Mouse (Mus musculus) limb, embryonic 14.5 days (tissue): Measurements from ENCODE around the gene Ift46. TPM values are rescaled to one million over a fixed set of nuclear protein-coding genes. Genes with fewer than 3 reads are reported as not detected.
A peak's percentile ranks its signal among the peaks of the same experiment; 100 is the strongest.

Source experiments
- ATAC-seq: fragments of 200-750 bp; cut with Nextera tagmentation; 2 replicates; pipeline ENCODE4 v1.8.0; 2017; ENCODE audit warnings: low read depth, moderate number of reproducible peaks, moderate TSS enrichment; ENCODE audit not compliant: low FRiP score
- DNase-seq: peaks from one replicate; pipeline ENCODE4 v3.0.0-alpha.2; 2015; ENCODE audit warnings: low spot score
- H3K27ac ChIP-seq: fragments of 300-500 bp; sonication (generic); replicated peaks from 2 replicates; pipeline ENCODE4 v1.5.1; 2014; ENCODE audit warnings: low read depth, mild to moderate bottlenecking, low read length, moderate library complexity, mixed read lengths
- H3K27me3 ChIP-seq: fragments of 300-500 bp; sonication (generic); 2 replicates; pipeline ENCODE4 v1.6.1; 2014; ENCODE audit warnings: low read length, mixed read lengths; ENCODE audit not compliant: control insufficient read depth, insufficient read depth
- H3K36me3 ChIP-seq: fragments of 300-500 bp; sonication (generic); 2 replicates; pipeline ENCODE4 v1.6.1; 2014; ENCODE audit warnings: mild to moderate bottlenecking, low read length, moderate library complexity, mixed read lengths; ENCODE audit not compliant: control insufficient read depth, insufficient read depth
- H3K4me1 ChIP-seq: fragments of 300-500 bp; sonication (generic); 2 replicates; pipeline ENCODE4 v1.6.1; 2014; ENCODE audit warnings: antibody characterized with exemption, low read length, mixed read lengths; ENCODE audit not compliant: control insufficient read depth, insufficient read depth
- H3K4me2 ChIP-seq: fragments of 300-500 bp; sonication (generic); replicated peaks from 2 replicates; pipeline ENCODE4 v1.6.1; 2014; ENCODE audit warnings: low read depth, mild to moderate bottlenecking, low read length, moderate library complexity; ENCODE audit not compliant: severe bottlenecking
- H3K4me3 ChIP-seq: fragments of 300-500 bp; sonication (generic); replicated peaks from 2 replicates; pipeline ENCODE4 v1.5.1; 2014; ENCODE audit warnings: low read length
- H3K9ac ChIP-seq: fragments of 300-500 bp; sonication (generic); 2 replicates; pipeline ENCODE4 v1.6.1; 2014; ENCODE audit warnings: mild to moderate bottlenecking, low read depth, low read length, moderate library complexity; ENCODE audit not compliant: severe bottlenecking
- H3K9me3 ChIP-seq: fragments of 300-500 bp; sonication (generic); 2 replicates; pipeline ENCODE4 v1.6.1; 2016; ENCODE audit warnings: low read length; ENCODE audit not compliant: control insufficient read depth
- POLR2A ChIP-seq: fragments of 200-500 bp; IDR thresholded peaks from 2 replicates; pipeline ENCODE4 v1.8.0; 2012; ENCODE audit warnings: inconsistent platforms, mild to moderate bottlenecking, moderate library complexity, borderline replicate concordance; ENCODE audit not compliant: insufficient read depth, insufficient read length; ENCODE audit errors: extremely low read depth
- WGBS: fragments of 180-500 bp; shearing (Covaris S2); extraction: QIAGEN DNeasy Blood & Tissue Kit; methylation state at CpG from one replicate; pipeline ENCODE4 v1.1.7; 2014; 5-methylcytosine and 5-hydroxymethylcytosine counted together
- polyA plus RNA-seq, 2 experiments: library from polyadenylated mRNA; depleted of rRNA in 1 of 2; stranded (reverse) in 1 of 2; unstranded in 1 of 2; fragments of >200 nt; fragmentation: Nextera tagmentation in 1 of 2; extraction: Ambion mirVana in 1 of 2; gene quantifications; 2 replicates each; pipeline versions ENCODE4 v1.2.1 to v1.2.3; 2012 to 2014

Gene Ift46
- polyA plus RNA-seq, 2 experiments = 109 to 123 TPM

DNA sequence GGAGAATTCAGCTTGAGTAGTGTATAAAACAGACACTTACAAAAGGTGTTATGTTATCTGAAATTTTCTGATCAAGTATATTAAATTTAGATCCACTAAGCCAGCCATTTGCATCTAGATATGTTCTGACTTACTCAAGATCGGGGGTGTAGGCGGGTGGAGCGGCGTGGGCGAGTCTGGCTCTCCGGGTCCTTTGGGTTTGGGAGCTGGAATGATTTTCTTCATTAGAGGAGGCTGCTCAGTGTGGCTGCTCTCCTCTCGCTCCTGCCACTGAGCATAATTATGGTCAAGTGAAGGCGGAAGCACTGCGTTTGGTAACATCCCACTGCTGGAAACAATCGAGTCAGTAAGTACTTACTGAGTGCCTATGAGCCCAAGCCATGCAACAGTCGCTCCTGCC, 61.2 kb downstream of the Ift46 start:
- TF ChIP-seq POLR2A = no peak
- no peak overlapping the region for H3K9ac ChIP-seq
- ATAC-seq (no peak), DNase-seq (no peak)
- no peak overlapping the region for H3K27ac ChIP-seq
- no peaks in the 10 kb centered on the region for H3K4me1 ChIP-seq
- H3K4me3 ChIP-seq = no peak overlapping the region
- H3K27me3 ChIP-seq = no peaks in the 10 kb centered on the region
- H3K36me3 ChIP-seq = peaks cover 98% of the 10 kb centered on the region
- no peak overlapping the region for H3K4me2 ChIP-seq
- WGBS = 95% methylated on average over 11 of the region's 11 CpGs
- H3K9me3 ChIP-seq = no peaks in the 10 kb centered on the region

GRCm38 (mm10) chr9:44830506-44830905, 62.8 kb downstream of the Ift46 start:
- H3K9me3 ChIP-seq = no peaks in the 10 kb centered on the region
- no peak overlapping the region for H3K4me2 ChIP-seq
- no peaks in the 10 kb centered on the region for H3K4me1 ChIP-seq
- WGBS = 81% methylated on average over 2 of the region's 2 CpGs
- no peak for TF ChIP-seq POLR2A
- no peak overlapping the region for H3K4me3 ChIP-seq
- ATAC-seq (no peak), DNase-seq (no peak)
- no peak overlapping the region for H3K27ac ChIP-seq
- peaks cover 98% of the 10 kb centered on the region for H3K36me3 ChIP-seq
- no peaks in the 10 kb centered on the region for H3K27me3 ChIP-seq
- no peak overlapping the region for H3K9ac ChIP-seq

DNA sequence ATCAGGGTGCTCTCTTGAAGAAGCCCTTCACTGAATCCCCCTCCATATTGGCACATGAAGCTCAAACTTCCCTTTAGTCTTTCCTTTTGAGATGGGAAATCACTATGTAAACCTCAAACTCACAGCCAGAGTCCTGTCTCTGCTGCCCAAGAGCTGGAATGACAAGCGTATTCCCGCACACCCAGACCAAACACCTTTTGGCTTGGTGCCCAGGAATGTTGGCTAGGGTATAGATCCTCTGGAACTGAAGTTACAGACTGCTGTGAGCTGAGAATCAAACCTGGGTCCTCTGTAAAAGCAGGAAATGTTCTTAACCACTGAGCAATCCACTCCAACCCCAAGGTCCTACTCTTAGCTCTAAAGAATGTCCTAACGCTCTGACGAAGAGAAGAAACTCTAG, 64.6 kb downstream of the Ift46 start:
- TF ChIP-seq POLR2A = no peak
- H3K27me3 ChIP-seq = no peaks in the 10 kb centered on the region
- no peaks in the 10 kb centered on the region for H3K4me1 ChIP-seq
- H3K4me2 ChIP-seq = no peak overlapping the region
- ATAC-seq (no peak), DNase-seq (no peak)
- no peak overlapping the region for H3K9ac ChIP-seq
- H3K36me3 ChIP-seq = peaks cover 95% of the 10 kb centered on the region
- 78% methylated on average over 4 of the region's 4 CpGs for WGBS
- no peak overlapping the region for H3K4me3 ChIP-seq
- H3K27ac ChIP-seq = no peak overlapping the region
- no peaks in the 10 kb centered on the region for H3K9me3 ChIP-seq

DNA sequence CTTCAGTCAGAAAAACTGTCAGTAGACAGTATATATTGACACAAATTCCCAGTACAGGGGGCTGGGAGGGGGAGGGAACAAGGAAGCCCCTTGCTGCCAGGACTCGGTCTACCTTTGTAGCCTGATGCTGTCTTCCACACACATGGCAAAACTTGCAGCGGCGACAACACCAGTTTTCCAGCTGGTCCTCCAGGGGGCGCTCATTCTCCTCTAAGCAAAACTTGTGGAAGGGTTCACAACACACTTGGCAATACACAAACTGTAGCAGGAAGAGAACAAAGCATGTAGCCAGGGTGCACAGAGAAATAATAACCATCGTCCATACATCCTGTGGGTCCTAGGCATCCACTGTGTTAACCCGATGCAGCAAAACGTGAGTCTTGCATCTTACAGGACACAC, 68.7 kb downstream of the Ift46 start:
- no peaks in the 10 kb centered on the region for H3K4me1 ChIP-seq
- 55% methylated on average over 7 of the region's 7 CpGs for WGBS
- no peaks in the 10 kb centered on the region for H3K27me3 ChIP-seq
- no peaks in the 10 kb centered on the region for H3K9me3 ChIP-seq
- DNase-seq = peak; percentile 68
- no peak for TF ChIP-seq POLR2A
- H3K9ac ChIP-seq = no peak overlapping the region
- H3K36me3 ChIP-seq = peaks cover 88% of the 10 kb centered on the region
- H3K4me3 ChIP-seq = no peak overlapping the region
- H3K27ac ChIP-seq = no peak overlapping the region
- H3K4me2 ChIP-seq = no peak overlapping the region
- peak; percentile 23; the same call in 1 of the 2 replicates for ATAC-seq

GRCm38 (mm10) chr9:44841241-44841640, 73.5 kb downstream of the Ift46 start:
- no peak for DNase-seq
- 83% methylated on average over 10 of the region's 10 CpGs for WGBS
- H3K4me2 ChIP-seq = no peak overlapping the region

More at GRCm38 (mm10) chr9:44841241-44841640, 73.5 kb downstream of the Ift46 start:
- no peak for ATAC-seq
- Histone ChIP-seq H3K4me1 (no peaks in the 10 kb centered on the region), H3K4me3 (no peak overlapping the region), H3K9me3 (no peaks in the 10 kb centered on the region), H3K27me3 (no peaks in the 10 kb centered on the region), H3K27ac (no peak overlapping the region), H3K36me3 (peaks cover 89% of the 10 kb centered on the region), H3K9ac (no peak overlapping the region)
- no peak for TF ChIP-seq POLR2A

Other genes with a start within 250 kb of the Ift46 start
- 0.10 and 0.13 TPM in 2 replicates for gene Cxcr5, start 206.0 kb upstream of the Ift46 start, polyA plus RNA-seq (2012; rRNA removed)
- 0.30 TPM in 1 of 2 replicates, not detected in the other for gene Cxcr5, start 206.0 kb upstream of the Ift46 start, polyA plus RNA-seq (2014; fragmentation: Nextera tagmentation; extraction: Ambion mirVana)
- 41.7 and 42.0 TPM in 2 replicates for gene Ddx6, start 163.0 kb upstream of the Ift46 start, polyA plus RNA-seq (2012; rRNA removed)
- 18.5 and 20.4 TPM in 2 replicates for gene Ddx6, start 163.0 kb upstream of the Ift46 start, polyA plus RNA-seq (2014; fragmentation: Nextera tagmentation; extraction: Ambion mirVana)
- not detected in 2 replicates for gene Treh, start 94.7 kb upstream of the Ift46 start, polyA plus RNA-seq (2012; rRNA removed)
- gene Treh, start 94.7 kb upstream of the Ift46 start, polyA plus RNA-seq (2014; fragmentation: Nextera tagmentation; extraction: Ambion mirVana) = not detected in 2 replicates
- gene Phldb1, start 32.7 kb upstream of the Ift46 start, polyA plus RNA-seq (2012; rRNA removed) = 85.6 and 113 TPM in 2 replicates
- gene Phldb1, start 32.7 kb upstream of the Ift46 start, polyA plus RNA-seq (2014; fragmentation: Nextera tagmentation; extraction: Ambion mirVana) = 36.5 and 46.2 TPM in 2 replicates
- gene Arcn1, start 63 bp upstream of the Ift46 start, polyA plus RNA-seq (2012; rRNA removed) = 105 and 111 TPM in 2 replicates
- 221 and 234 TPM in 2 replicates for gene Arcn1, start 63 bp upstream of the Ift46 start, polyA plus RNA-seq (2014; fragmentation: Nextera tagmentation; extraction: Ambion mirVana)
- 7.2 and 11.1 TPM in 2 replicates for gene Tmem25, start 31.4 kb downstream of the Ift46 start, polyA plus RNA-seq (2012; rRNA removed)
- gene Tmem25, start 31.4 kb downstream of the Ift46 start, polyA plus RNA-seq (2014; fragmentation: Nextera tagmentation; extraction: Ambion mirVana) = 2.5 and 3.6 TPM in 2 replicates
- 0.37 and 0.47 TPM in 2 replicates for gene Ttc36, start 35.2 kb downstream of the Ift46 start, polyA plus RNA-seq (2012; rRNA removed)
- 0.30 and 0.34 TPM in 2 replicates for gene Ttc36, start 35.2 kb downstream of the Ift46 start, polyA plus RNA-seq (2014; fragmentation: Nextera tagmentation; extraction: Ambion mirVana)
- 21.7 and 28.3 TPM in 2 replicates for gene Kmt2a, start 113.4 kb downstream of the Ift46 start, polyA plus RNA-seq (2012; rRNA removed)
- gene Kmt2a, start 113.4 kb downstream of the Ift46 start, polyA plus RNA-seq (2014; fragmentation: Nextera tagmentation; extraction: Ambion mirVana) = 16.8 and 18.9 TPM in 2 replicates
- gene Atp5l, start 152.8 kb downstream of the Ift46 start, polyA plus RNA-seq (2012; rRNA removed) = 477 and 525 TPM in 2 replicates
- gene Atp5l, start 152.8 kb downstream of the Ift46 start, polyA plus RNA-seq (2014; fragmentation: Nextera tagmentation; extraction: Ambion mirVana) = 663 and 764 TPM in 2 replicates
- 23.9 and 26.4 TPM in 2 replicates for gene Ube4a, start 197.7 kb downstream of the Ift46 start, polyA plus RNA-seq (2012; rRNA removed)
- 30.3 and 33.4 TPM in 2 replicates for gene Ube4a, start 197.7 kb downstream of the Ift46 start, polyA plus RNA-seq (2014; fragmentation: Nextera tagmentation; extraction: Ambion mirVana)
- 0.28 and 0.65 TPM in 2 replicates for gene Cd3g, start 212.5 kb downstream of the Ift46 start, polyA plus RNA-seq (2012; rRNA removed)
- 1.0 and 1.2 TPM in 2 replicates for gene Cd3g, start 212.5 kb downstream of the Ift46 start, polyA plus RNA-seq (2014; fragmentation: Nextera tagmentation; extraction: Ambion mirVana)
- gene Cd3d, start 213.9 kb downstream of the Ift46 start, polyA plus RNA-seq (2012; rRNA removed) = 0.06 TPM in 1 of 2 replicates, not detected in the other
- gene Cd3d, start 213.9 kb downstream of the Ift46 start, polyA plus RNA-seq (2014; fragmentation: Nextera tagmentation; extraction: Ambion mirVana) = not detected in 2 replicates
- 0.10 and 0.13 TPM in 2 replicates for gene Cd3e, start 241.7 kb downstream of the Ift46 start, polyA plus RNA-seq (2012; rRNA removed)
- gene Cd3e, start 241.7 kb downstream of the Ift46 start, polyA plus RNA-seq (2014; fragmentation: Nextera tagmentation; extraction: Ambion mirVana) = 0.07 and 0.25 TPM in 2 replicates